24 mouse cellular contexts compared by ENCODE assay signal in the genomic region with DNA sequence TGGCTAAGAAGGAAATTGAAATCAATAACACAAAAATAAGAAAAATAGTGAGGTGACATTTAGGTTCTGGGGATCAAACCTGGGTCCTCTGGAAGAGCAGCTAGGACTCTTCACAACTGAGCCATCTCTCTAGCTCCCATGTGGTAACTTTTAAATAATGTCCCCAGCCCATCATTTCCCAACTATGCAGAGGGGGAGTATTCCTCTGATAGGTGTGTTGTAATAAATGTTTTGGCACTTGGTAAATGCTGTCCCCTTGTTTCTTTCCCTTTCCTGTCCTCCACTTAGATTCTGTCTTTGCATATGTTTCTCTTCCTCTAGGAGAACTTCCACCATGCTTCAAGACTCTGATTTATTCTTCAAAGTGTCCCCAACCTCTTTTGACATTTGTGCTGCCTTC. TPM values are rescaled to one million over a fixed set of nuclear protein-coding genes. Genes with fewer than 3 reads are reported as not detected.
"Had no signal": no experiment of that assay in that cellular context is flagged by ENCODE, and none has a peak within 500 bp of the region (broad histone marks: within the 10 kb centered on the region; RNA-seq: fewer than 3 reads in every experiment).

No protein-coding gene starts in this region.

- ATAC-seq: hindbrain, embryonic 16.5 days; inflammation-experienced regulatory T-cells, adult 6 months; intestine, embryonic 15.5 days; intestine, postnatal 0 days had no signal

- H3K4me1 ChIP-seq: heart, embryonic 10.5 days; heart, embryonic 12.5 days; hindbrain, embryonic 10.5 days; hindbrain, embryonic 12.5 days; intestine, embryonic 15.5 days; limb, embryonic 10.5 days; limb, embryonic 12.5 days had no signal

- H3K36me3 ChIP-seq: heart, embryonic 10.5 days; heart, embryonic 12.5 days; hindbrain, embryonic 10.5 days; hindbrain, embryonic 12.5 days; intestine, embryonic 15.5 days; limb, embryonic 10.5 days had no signal

- H3K4me2 ChIP-seq: heart, embryonic 12.5 days; hindbrain, embryonic 12.5 days; hindbrain, embryonic 14.5 days; intestine, embryonic 15.5 days; limb, embryonic 12.5 days; liver, embryonic 11.5 days had no signal

- H3K27ac ChIP-seq: heart, embryonic 10.5 days; hindbrain, embryonic 10.5 days; hindbrain, embryonic 12.5 days; hindbrain, embryonic 14.5 days; intestine, embryonic 15.5 days; left cerebral cortex, adult 2 months; limb, embryonic 10.5 days; limb, embryonic 12.5 days had no signal

- H3K27me3 ChIP-seq: heart, embryonic 12.5 days; hindbrain, embryonic 12.5 days; intestine, embryonic 15.5 days; limb, embryonic 12.5 days had no signal

- H3K4me3 ChIP-seq: heart, embryonic 10.5 days; heart, embryonic 12.5 days; hindbrain, embryonic 10.5 days; hindbrain, embryonic 12.5 days; intestine, embryonic 15.5 days; left cerebral cortex, adult 2 months; limb, embryonic 10.5 days; limb, embryonic 12.5 days had no signal

- DNase-seq: gastrocnemius, postnatal 14 days; gastrocnemius, postnatal 36 days; heart, postnatal 10 days; heart, postnatal 4 days; kidney, adult 18-20 months; kidney, adult 8-10 months; kidney, postnatal 14 days; kidney, postnatal 36 days; layer of hippocampus, adult 9-11 months; liver had no signal

- H3K9ac ChIP-seq: heart, embryonic 12.5 days; hindbrain, embryonic 12.5 days; hindbrain, embryonic 14.5 days; intestine, embryonic 15.5 days; limb, embryonic 12.5 days had no signal

- H3K9me3 ChIP-seq: heart, embryonic 10.5 days; hindbrain, embryonic 12.5 days; intestine, embryonic 15.5 days; limb, embryonic 10.5 days had no signal

RNA-seq across cellular contexts. Expression of a gene that starts 58.1 kb away (rescaled TPM):
- total RNA-seq: granulocyte monocyte progenitor cell, adult 5-6 weeks had no signal
